Mouse (Mus musculus) kidney, postnatal 4 days (tissue): ENCODE measurements around the gene Sh3pxd2a.

Experiments used
- DNase-seq, 2 experiments: peaks; one replicate each; pipeline ENCODE4 v3.0.0; 2021; ENCODE audit warnings: mixed read lengths in 2 of 2

The Sh3pxd2a gene

GRCm38 (mm10) chr19:47455001-47455755 lies 9.0 kb downstream of the Sh3pxd2a start:
- DNase-seq: peak in 1 of 2 experiments; percentile 30

- no peak for DNase-seq
These were observed 9.8 kb downstream of the Sh3pxd2a start for GRCm38 (mm10) chr19:47454167-47455000.

GRCm38 (mm10) chr19:47453352-47453751 lies 10.8 kb downstream of the Sh3pxd2a start:
- no peak for DNase-seq

GRCm38 (mm10) chr19:47452682-47453081 lies 11.5 kb downstream of the Sh3pxd2a start:
- peak in 1 of 2 experiments; percentile 59 for DNase-seq

- no peak for DNase-seq
These were observed 12.0 kb downstream of the Sh3pxd2a start for GRCm38 (mm10) chr19:47452211-47452610.

GRCm38 (mm10) chr19:47451476-47452113 lies 12.6 kb downstream of the Sh3pxd2a start:
- peak in 1 of 2 experiments; percentile 51 for DNase-seq

- no peak for DNase-seq
These were observed 13.7 kb downstream of the Sh3pxd2a start for GRCm38 (mm10) chr19:47450261-47451137.

- no peak for DNase-seq
These were observed 14.5 kb downstream of the Sh3pxd2a start for GRCm38 (mm10) chr19:47449513-47450227.

GRCm38 (mm10) chr19:47448618-47449151 lies 15.5 kb downstream of the Sh3pxd2a start:
- no peak for DNase-seq

- DNase-seq: peak; percentile 54 to 71
These were observed 17.3 kb downstream of the Sh3pxd2a start for GRCm38 (mm10) chr19:47446841-47447365.

GRCm38 (mm10) chr19:47446130-47446529 lies 18.1 kb downstream of the Sh3pxd2a start:
- no peak for DNase-seq

- no peak for DNase-seq
These were observed 18.5 kb downstream of the Sh3pxd2a start for GRCm38 (mm10) chr19:47445726-47446125.

- no peak for DNase-seq
These were observed 19.7 kb downstream of the Sh3pxd2a start for GRCm38 (mm10) chr19:47444488-47444887.

GRCm38 (mm10) chr19:47442294-47442627 lies 21.9 kb downstream of the Sh3pxd2a start:
- no peak for DNase-seq

- DNase-seq: no peak
These were observed 22.5 kb downstream of the Sh3pxd2a start for GRCm38 (mm10) chr19:47441541-47442293.

GRCm38 (mm10) chr19:47440967-47441366 lies 23.2 kb downstream of the Sh3pxd2a start:
- DNase-seq: no peak

GRCm38 (mm10) chr19:47440435-47440803 lies 23.8 kb downstream of the Sh3pxd2a start:
- no peak for DNase-seq

GRCm38 (mm10) chr19:47439726-47440434 lies 24.3 kb downstream of the Sh3pxd2a start:
- no peak for DNase-seq

GRCm38 (mm10) chr19:47438445-47438844 lies 25.8 kb downstream of the Sh3pxd2a start:
- DNase-seq: peak; percentile 70 to 80

- no peak for DNase-seq
These were observed 27.2 kb downstream of the Sh3pxd2a start for GRCm38 (mm10) chr19:47437040-47437439.
